Mouse (Mus musculus): ENCODE data around the gene Ankrd11. TPM values are rescaled to one million over a fixed set of nuclear protein-coding genes. Genes with fewer than 3 reads are reported as not detected.

Gene Ankrd11
- polyA plus RNA-seq, 1 experiment from 2014 or later: 108 TPM

GRCm38 (mm10) chr8:122986501-122987184, 55.4 kb downstream of the Ankrd11 start:
- Histone ChIP-seq H3K27me3 (no peaks in the 10 kb centered on the region), H3K9me3 (no peaks in the 10 kb centered on the region), H3K4me3 (replicated peaks) (no peak overlapping the region), H3K36me3 (no peaks in the 10 kb centered on the region), H3K9ac (replicated peaks) (no peak overlapping the region), H3K4me1 (replicated peaks) (peaks cover 16% of the 10 kb centered on the region), H3K4me2 (no peak overlapping the region), H3K27ac (no peak overlapping the region)
- ATAC-seq (ENCODE audit: insufficient number of reproducible peaks, insufficient read depth, low FRiP score, low TSS enrichment, low read depth): no peak
- 67% methylated on average over 8 of the region's 8 CpGs for WGBS

GRCm38 (mm10) chr8:122984175-122984574, 57.9 kb downstream of the Ankrd11 start:
- no peak for ATAC-seq (ENCODE audit: insufficient number of reproducible peaks, insufficient read depth, low FRiP score, low TSS enrichment, low read depth)
- Histone ChIP-seq H3K4me1 (replicated peaks) (peaks cover 32% of the 10 kb centered on the region), H3K27ac (no peak overlapping the region), H3K27me3 (no peaks in the 10 kb centered on the region), H3K4me2 (no peak overlapping the region), H3K9ac (replicated peaks) (no peak overlapping the region), H3K36me3 (no peaks in the 10 kb centered on the region), H3K4me3 (replicated peaks) (no peak overlapping the region), H3K9me3 (no peaks in the 10 kb centered on the region)
- 87% methylated on average over 3 of the region's 3 CpGs for WGBS

- no peaks in the 10 kb centered on the region for H3K9me3 ChIP-seq
- H3K36me3 ChIP-seq: no peaks in the 10 kb centered on the region
- WGBS: 92% methylated on average over 19 of the region's 19 CpGs
- no peak for ATAC-seq (ENCODE audit: insufficient number of reproducible peaks, insufficient read depth, low FRiP score, low TSS enrichment, low read depth)
- H3K4me3 ChIP-seq (replicated peaks): no peak overlapping the region
- H3K9ac ChIP-seq (replicated peaks): no peak overlapping the region
- no peak overlapping the region for H3K27ac ChIP-seq
- H3K27me3 ChIP-seq: no peaks in the 10 kb centered on the region
- H3K4me2 ChIP-seq: no peak overlapping the region
- peaks cover 32% of the 10 kb centered on the region for H3K4me1 ChIP-seq (replicated peaks)
These were observed 58.7 kb downstream of the Ankrd11 start for GRCm38 (mm10) chr8:122983178-122983942.

GRCm38 (mm10) chr8:122981646-122982045, 60.4 kb downstream of the Ankrd11 start:
- Histone ChIP-seq H3K36me3 (no peaks in the 10 kb centered on the region), H3K4me2 (no peak overlapping the region), H3K27ac (no peak overlapping the region), H3K9ac (replicated peaks) (no peak overlapping the region), H3K9me3 (no peaks in the 10 kb centered on the region), H3K4me3 (replicated peaks) (no peak overlapping the region), H3K4me1 (replicated peaks) (peaks cover 29% of the 10 kb centered on the region), H3K27me3 (no peaks in the 10 kb centered on the region)
- no peak for ATAC-seq (ENCODE audit: insufficient number of reproducible peaks, insufficient read depth, low FRiP score, low TSS enrichment, low read depth)
- WGBS: 88% methylated on average over 5 of the region's 5 CpGs

- ATAC-seq (ENCODE audit: insufficient number of reproducible peaks, insufficient read depth, low FRiP score, low TSS enrichment, low read depth): no peak
- H3K4me1 ChIP-seq (replicated peaks): peaks cover 23% of the 10 kb centered on the region
- H3K9me3 ChIP-seq: no peaks in the 10 kb centered on the region
- peak overlapping the region; percentile 35; the same call in 1 of the 2 replicates for H3K27ac ChIP-seq
- no peak overlapping the region for H3K4me3 ChIP-seq (replicated peaks)
- H3K27me3 ChIP-seq: no peaks in the 10 kb centered on the region
- H3K36me3 ChIP-seq: no peaks in the 10 kb centered on the region
- no peak overlapping the region for H3K4me2 ChIP-seq
- H3K9ac ChIP-seq (replicated peaks): no peak overlapping the region
- 77% methylated on average over 10 of the region's 10 CpGs for WGBS
These were observed 62.1 kb downstream of the Ankrd11 start for GRCm38 (mm10) chr8:122979865-122980509.

GRCm38 (mm10) chr8:122979424-122979823, 62.7 kb downstream of the Ankrd11 start:
- peaks cover 2% of the 10 kb centered on the region; the same call in 1 of the 2 replicates for H3K36me3 ChIP-seq
- H3K4me3 ChIP-seq (replicated peaks): no peak overlapping the region
- ATAC-seq (ENCODE audit: insufficient number of reproducible peaks, insufficient read depth, low FRiP score, low TSS enrichment, low read depth): no peak
- no peak overlapping the region for H3K9ac ChIP-seq (replicated peaks)
- no peak overlapping the region for H3K4me2 ChIP-seq
- H3K4me1 ChIP-seq (replicated peaks): peaks cover 23% of the 10 kb centered on the region
- no peak overlapping the region for H3K27ac ChIP-seq
- H3K27me3 ChIP-seq: no peaks in the 10 kb centered on the region
- WGBS: 91% methylated on average over 3 of the region's 3 CpGs
- no peaks in the 10 kb centered on the region for H3K9me3 ChIP-seq

- Histone ChIP-seq H3K4me1 (replicated peaks) (peaks cover 13% of the 10 kb centered on the region), H3K4me2 (no peak overlapping the region), H3K4me3 (replicated peaks) (no peak overlapping the region), H3K9ac (replicated peaks) (no peak overlapping the region), H3K27ac (no peak overlapping the region), H3K27me3 (no peaks in the 10 kb centered on the region), H3K36me3 (peaks cover 25% of the 10 kb centered on the region), H3K9me3 (no peaks in the 10 kb centered on the region)
- 97% methylated on average over 4 of the region's 4 CpGs for WGBS
- ATAC-seq (ENCODE audit: insufficient number of reproducible peaks, insufficient read depth, low FRiP score, low TSS enrichment, low read depth): no peak
These were observed 66.0 kb downstream of the Ankrd11 start for GRCm38 (mm10) chr8:122976046-122976445.

GRCm38 (mm10) chr8:122969964-122970620, 72.0 kb downstream of the Ankrd11 start:
- Histone ChIP-seq H3K9me3 (peaks cover 6% of the 10 kb centered on the region), H3K36me3 (peaks cover 45% of the 10 kb centered on the region), H3K4me1 (replicated peaks) (no peaks in the 10 kb centered on the region), H3K9ac (replicated peaks) (no peak overlapping the region), H3K4me2 (no peak overlapping the region), H3K27ac (no peak overlapping the region), H3K27me3 (no peaks in the 10 kb centered on the region), H3K4me3 (replicated peaks) (no peak overlapping the region)
- no peak for ATAC-seq (ENCODE audit: insufficient number of reproducible peaks, insufficient read depth, low FRiP score, low TSS enrichment, low read depth)
- 80% methylated on average over 3 of the region's 3 CpGs for WGBS

GRCm38 (mm10) chr8:122968145-122968544, 73.9 kb downstream of the Ankrd11 start:
- Histone ChIP-seq H3K9ac (replicated peaks) (no peak overlapping the region), H3K36me3 (peaks cover 39% of the 10 kb centered on the region), H3K4me3 (replicated peaks) (no peak overlapping the region), H3K27ac (no peak overlapping the region), H3K9me3 (peaks cover 6% of the 10 kb centered on the region), H3K4me2 (no peak overlapping the region), H3K27me3 (no peaks in the 10 kb centered on the region), H3K4me1 (replicated peaks) (no peaks in the 10 kb centered on the region)
- no peak for ATAC-seq (ENCODE audit: insufficient number of reproducible peaks, insufficient read depth, low FRiP score, low TSS enrichment, low read depth)
- WGBS: 91% methylated on average over 3 of the region's 3 CpGs

- peaks cover 30% of the 10 kb centered on the region for H3K36me3 ChIP-seq
- no peak for ATAC-seq (ENCODE audit: insufficient number of reproducible peaks, insufficient read depth, low FRiP score, low TSS enrichment, low read depth)
- 87% methylated on average over 3 of the region's 3 CpGs for WGBS
These were observed 75.4 kb downstream of the Ankrd11 start for GRCm38 (mm10) chr8:122966638-122967037.

GRCm38 (mm10) chr8:122962046-122962445, 80.0 kb downstream of the Ankrd11 start:
- no peaks in the 10 kb centered on the region for H3K27me3 ChIP-seq
- no peak overlapping the region for H3K27ac ChIP-seq
- H3K9me3 ChIP-seq: no peaks in the 10 kb centered on the region
- 67% methylated on average over 5 of the region's 5 CpGs for WGBS
- H3K4me1 ChIP-seq (replicated peaks): 0 out of 2 replicates have a peak, but pooled peaks cover 5% of the 10 kb centered on the region
- no peak overlapping the region for H3K4me2 ChIP-seq
- H3K36me3 ChIP-seq: peaks cover 5% of the 10 kb centered on the region; the same call in 1 of the 2 replicates
- no peak for ATAC-seq (ENCODE audit: insufficient number of reproducible peaks, insufficient read depth, low FRiP score, low TSS enrichment, low read depth)
- no peak overlapping the region for H3K4me3 ChIP-seq (replicated peaks)
- H3K9ac ChIP-seq (replicated peaks): no peak overlapping the region

More at GRCm38 (mm10) chr8:122966638-122967037, 75.4 kb downstream of the Ankrd11 start:
- Histone ChIP-seq H3K4me3 (replicated peaks) (no peak overlapping the region), H3K9me3 (peaks cover 6% of the 10 kb centered on the region), H3K4me2 (no peak overlapping the region), H3K27ac (no peak overlapping the region), H3K27me3 (no peaks in the 10 kb centered on the region), H3K9ac (replicated peaks) (no peak overlapping the region), H3K4me1 (replicated peaks) (no peaks in the 10 kb centered on the region)
